Mouse (Mus musculus) ES-E14 (cell line): ENCODE data around the gene Rab13. TPM values are rescaled to one million over a fixed set of nuclear protein-coding genes. Genes with fewer than 3 reads are reported as not detected.

Experiments
- DNase-seq: peaks from one replicate; pipeline ENCODE4 v3.0.0-alpha.2; 2013; ENCODE audit warnings: low read depth, low spot score
- H3K27ac ChIP-seq: 2 replicates; pipeline ENCODE4 v1.5.1; 2012; ENCODE audit warnings: low read depth, mild to moderate bottlenecking, low read length, moderate library complexity, mixed read lengths; ENCODE audit not compliant: poor library complexity, insufficient read depth, severe bottlenecking
- H3K36me3 ChIP-seq: 2 replicates; pipeline ENCODE4 v1.6.1; 2012; ENCODE audit warnings: mild to moderate bottlenecking, low read length, moderate library complexity, mixed read lengths; ENCODE audit not compliant: control insufficient read depth, poor library complexity, insufficient read depth, severe bottlenecking
- H3K4me1 ChIP-seq, 2 experiments: fragments of 150-350 bp in 1 of 2; sonication (generic) in 1 of 2; 2 replicates each; pipeline ENCODE4 v1.6.1; 2012; ENCODE audit warnings: low read length in 2 of 2, mild to moderate bottlenecking in 1 of 2, mixed read lengths in 1 of 2; ENCODE audit not compliant: control insufficient read depth in 2 of 2, insufficient read depth in 2 of 2, poor library complexity in 1 of 2
- H3K4me3 ChIP-seq, 2 experiments: fragments of 150-350 bp in 1 of 2; sonication (generic) in 1 of 2; 2 replicates each; pipeline ENCODE4 v1.5.1; 2012; ENCODE audit warnings: low read length in 2 of 2, low read depth in 1 of 2, mild to moderate bottlenecking in 1 of 2, mixed read lengths in 1 of 2; ENCODE audit not compliant: insufficient read depth in 1 of 2, poor library complexity in 1 of 2, severe bottlenecking in 1 of 2
- H3K9ac ChIP-seq: 2 replicates; pipeline ENCODE4 v1.6.1; 2012; ENCODE audit warnings: low read depth, mild to moderate bottlenecking, low read length, mixed read lengths; ENCODE audit not compliant: poor library complexity, insufficient read depth, severe bottlenecking
- H3K9me3 ChIP-seq: fragments of 150-350 bp; sonication (generic); 2 replicates; pipeline ENCODE4 v1.6.1; 2012; ENCODE audit warnings: low read depth, mild to moderate bottlenecking, low read length; ENCODE audit not compliant: control insufficient read depth, insufficient read depth
- CHD2 ChIP-seq: IDR thresholded peaks from 2 replicates; pipeline ENCODE4 v1.6.1; 2014; ENCODE audit warnings: mild to moderate bottlenecking, low read depth, low read length, inconsistent platforms
- HCFC1 ChIP-seq: IDR thresholded peaks from 2 replicates; pipeline ENCODE4 v1.6.1; 2012; ENCODE audit warnings: low read length, inconsistent platforms, borderline replicate concordance; ENCODE audit not compliant: insufficient read depth
- MAFK ChIP-seq: IDR thresholded peaks from 2 replicates; pipeline ENCODE4 v1.6.1; 2014; ENCODE audit warnings: mild to moderate bottlenecking, low read depth, low read length, inconsistent platforms; ENCODE audit not compliant: insufficient read depth
- ZC3H11A ChIP-seq: IDR thresholded peaks from 2 replicates; pipeline ENCODE4 v1.6.1; 2012; ENCODE audit warnings: low read depth, mild to moderate bottlenecking, inconsistent platforms, low read length, borderline replicate concordance
- ZNF384 ChIP-seq: IDR thresholded peaks from 2 replicates; pipeline ENCODE4 v1.6.1; 2012; ENCODE audit warnings: low read depth, low read length, inconsistent platforms
- in situ Hi-C, 2 experiments: fragments of 600-800 bp; cut with MboI; formaldehyde crosslinking; loops; one replicate each; pipeline ENCODE4 v1.15.1; 2025; ENCODE audit warnings: low sequenced_read_pairs in 2 of 2, inconsistent platforms in 1 of 2; ENCODE audit not compliant: unreplicated experiment in 2 of 2
- total RNA-seq: library from RNA; depleted of rRNA; stranded (reverse); fragments of 300-350 nt; gene quantifications from 2 replicates; pipeline ENCODE4 v1.2.3, GENCODE M21; 2012

Gene Rab13
- total RNA-seq, 1 experiment: 13.2 TPM

- Histone ChIP-seq H3K9me3 (no peaks in the 10 kb centered on the region), H3K36me3 (peaks cover 23% of the 10 kb centered on the region), H3K9ac (peak overlapping the region; percentile 99), H3K4me3 (peak overlapping the region; percentile 88 to 95), H3K27ac (no peak overlapping the region; the same call in 1 of the 2 replicates), H3K4me1 (peaks cover 0 to 2% of the 10 kb centered on the region in 2 experiments; a peak in 1 of 4 replicates)
- TF ChIP-seq ZC3H11A: no peak
- no peak for TF ChIP-seq ZNF384
- no peak for TF ChIP-seq MAFK
- TF ChIP-seq CHD2: no peak
- TF ChIP-seq HCFC1: no peak
- DNase-seq: no peak
- in situ Hi-C loops: no loop called here
Measured at GRCm38 (mm10) chr3:90213956-90214684, 625 bp downstream of the Rab13 start.

GRCm38 (mm10) chr3:90215825-90216380 lies 2.4 kb downstream of the Rab13 start:
- Histone ChIP-seq H3K27ac (no peak overlapping the region), H3K4me1 (peaks cover 5% of the 10 kb centered on the region in 2 experiments; a peak in 2 of 4 replicates), H3K9ac (no peak overlapping the region), H3K4me3 (no peak overlapping the region), H3K9me3 (no peaks in the 10 kb centered on the region), H3K36me3 (peaks cover 15% of the 10 kb centered on the region)
- DNase-seq: no peak
- TF ChIP-seq MAFK (no peak), ZNF384 (0 out of 2 replicates have a peak, but pooled peaks have one; percentile 7), HCFC1 (no peak), ZC3H11A (peak; percentile 7; the same call in 1 of the 2 replicates), CHD2 (no peak)
- in situ Hi-C loops: no loop called here

GRCm38 (mm10) chr3:90220088-90220487 lies 6.6 kb downstream of the Rab13 start:
- in situ Hi-C loops: no loop called here
- Histone ChIP-seq H3K4me1 (peaks cover 7 to 11% of the 10 kb centered on the region in 2 experiments), H3K36me3 (no peaks in the 10 kb centered on the region), H3K9ac (no peak overlapping the region; the same call in 1 of the 2 replicates), H3K4me3 (peak overlapping the region in 1 of 2 experiments; percentile 65; a peak in 2 of 4 replicates), H3K27ac (no peak overlapping the region), H3K9me3 (no peaks in the 10 kb centered on the region)
- DNase-seq: peak; percentile 47
- no peak for TF ChIP-seq MAFK
- TF ChIP-seq ZC3H11A: no peak
- TF ChIP-seq HCFC1: no peak
- TF ChIP-seq CHD2: no peak
- no peak for TF ChIP-seq ZNF384

- Histone ChIP-seq H3K9me3 (no peaks in the 10 kb centered on the region), H3K27ac (0 out of 2 replicates have a peak overlapping the region, but pooled peaks have one; percentile 13), H3K36me3 (no peaks in the 10 kb centered on the region), H3K9ac (peak overlapping the region; percentile 72), H3K4me1 (peaks cover 7 to 13% of the 10 kb centered on the region in 2 experiments), H3K4me3 (peak overlapping the region; percentile 62 to 65)
- no peak for TF ChIP-seq ZC3H11A
- no peak for TF ChIP-seq MAFK
- TF ChIP-seq ZNF384: no peak
- no peak for TF ChIP-seq CHD2
- no peak for TF ChIP-seq HCFC1
- in situ Hi-C loops: no loop called here
- no peak for DNase-seq
Measured at GRCm38 (mm10) chr3:90220531-90220951, 7.0 kb downstream of the Rab13 start.
